Mouse (Mus musculus) myocyte (in vitro differentiated cells): ENCODE data around the gene Cyb561. TPM values are rescaled to one million over a fixed set of nuclear protein-coding genes. Genes with fewer than 3 reads are reported as not detected.

Source experiments
- H3K27me3 ChIP-seq: one replicate; pipeline ENCODE4 v1.6.1; 2011; ENCODE audit not compliant: control insufficient read depth, insufficient read depth, insufficient read length
- H3K36me3 ChIP-seq: one replicate; pipeline ENCODE4 v1.6.1; 2011; ENCODE audit not compliant: control insufficient read depth, insufficient read depth
- H3K4me2 ChIP-seq: one replicate; pipeline ENCODE4 v1.6.1; 2011; ENCODE audit warnings: low read depth, control low read depth
- H3K4me3 ChIP-seq: one replicate; pipeline ENCODE4 v1.5.1; 2011; ENCODE audit warnings: mild to moderate bottlenecking, control low read depth, moderate library complexity
- H3K79me2 ChIP-seq: one replicate; pipeline ENCODE4 v1.6.1; 2011; ENCODE audit not compliant: control insufficient read depth, insufficient read depth
- H3ac ChIP-seq: one replicate; pipeline ENCODE4 v1.6.1; 2011; ENCODE audit not compliant: control insufficient read depth, insufficient read length
- CEBPB ChIP-seq: IDR thresholded peaks from 2 replicates; pipeline ENCODE4 v1.6.1; 2011; ENCODE audit warnings: mild to moderate bottlenecking, moderate library complexity; ENCODE audit not compliant: poor library complexity, insufficient read depth, severe bottlenecking
- E2F4 ChIP-seq: IDR thresholded peaks from one replicate; pipeline ENCODE4 v1.6.1; 2011; ENCODE audit warnings: mild to moderate bottlenecking, control low read depth, moderate library complexity; ENCODE audit not compliant: insufficient read depth
- MAX ChIP-seq: IDR thresholded peaks from one replicate; pipeline ENCODE4 v1.6.1; 2011; ENCODE audit warnings: low read depth, mild to moderate bottlenecking, control low read depth
- MYOD1 ChIP-seq, 3 experiments: IDR thresholded peaks; one replicate each; pipeline ENCODE4 v1.6.1; 2011; ENCODE audit warnings: control low read depth in 2 of 3, low read depth in 2 of 3, mild to moderate bottlenecking in 2 of 3, moderate library complexity in 1 of 3; ENCODE audit not compliant: insufficient read length in 2 of 3, control insufficient read depth in 1 of 3
- MYOG ChIP-seq, 3 experiments: IDR thresholded peaks; one replicate each; pipeline ENCODE4 v1.6.1; 2011; ENCODE audit warnings: control low read depth in 2 of 3, low read depth in 2 of 3, mild to moderate bottlenecking in 2 of 3; ENCODE audit not compliant: insufficient read length in 2 of 3, control insufficient read depth in 1 of 3, insufficient read depth in 1 of 3
- POLR2A ChIP-seq: IDR thresholded peaks from one replicate; pipeline ENCODE4 v1.6.1; 2011; ENCODE audit warnings: low read depth, mild to moderate bottlenecking, control low read depth, moderate library complexity; ENCODE audit not compliant: insufficient read length
- POLR2AphosphoS2 ChIP-seq: IDR thresholded peaks from one replicate; pipeline ENCODE4 v1.6.1; 2011; ENCODE audit warnings: low read depth, control low read depth; ENCODE audit not compliant: insufficient read length
- REST ChIP-seq: IDR thresholded peaks from one replicate; pipeline ENCODE4 v1.6.1; 2011; ENCODE audit warnings: mild to moderate bottlenecking, control low read depth, moderate library complexity; ENCODE audit not compliant: insufficient read depth, insufficient read length
- SRF ChIP-seq: IDR thresholded peaks from one replicate; pipeline ENCODE4 v1.6.1; 2011; ENCODE audit warnings: low read depth; ENCODE audit not compliant: control insufficient read depth, insufficient read length
- TCF12 ChIP-seq: IDR thresholded peaks from one replicate; pipeline ENCODE4 v1.6.1; 2011; ENCODE audit warnings: mild to moderate bottlenecking, control low read depth; ENCODE audit not compliant: poor library complexity, insufficient read depth, severe bottlenecking
- TCF3 ChIP-seq: IDR thresholded peaks from one replicate; pipeline ENCODE4 v1.6.1; 2011; ENCODE audit warnings: low read depth, control low read depth; ENCODE audit not compliant: insufficient read length
- USF1 ChIP-seq: IDR thresholded peaks from one replicate; pipeline ENCODE4 v1.6.1; 2011; ENCODE audit warnings: low read depth, mild to moderate bottlenecking, control low read depth, moderate library complexity
- polyA plus RNA-seq: library from polyadenylated mRNA; unstranded; fragments of >200 nt; fragmentation: generic; extraction: Trizol; gene quantifications from one replicate; pipeline ENCODE4 v1.2.1, GENCODE M21; 2012; ENCODE audit warnings: missing spikeins

Gene Cyb561
- polyA plus RNA-seq, 1 experiment, result 1.5 TPM

DNA sequence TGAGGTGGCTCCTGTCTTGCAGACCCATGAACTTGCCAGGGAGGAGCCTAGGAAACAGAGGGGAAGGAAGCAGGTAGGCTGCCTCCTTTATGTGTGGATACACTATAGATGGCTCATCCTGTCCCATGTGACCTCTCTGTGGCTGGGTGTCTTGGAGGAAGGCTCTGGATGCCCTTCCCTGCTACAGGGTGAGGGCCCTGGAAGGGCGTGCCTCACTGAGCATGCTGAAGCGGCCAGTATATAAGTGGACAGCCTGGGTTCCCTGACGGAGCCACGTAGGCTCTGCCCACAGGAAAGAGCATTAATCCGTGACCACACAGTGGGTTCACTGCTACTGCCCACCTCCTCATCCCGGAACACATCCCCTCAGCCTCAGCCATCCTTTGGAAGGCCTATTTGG is 36.3 kb upstream of the Cyb561 start:
- Histone ChIP-seq H3K4me2 (no peak overlapping the region), H3ac (no peak overlapping the region), H3K79me2 (no peaks in the 10 kb centered on the region), H3K4me3 (no peak overlapping the region), H3K27me3 (peaks cover 30% of the 10 kb centered on the region), H3K36me3 (no peaks in the 10 kb centered on the region)
- TF ChIP-seq REST (no peak), CEBPB (no peak), TCF3 (no peak), MYOG (IDR thresholded peaks at IDR 0.05; ENCODE audit: control insufficient read depth in 1 of 3, insufficient read depth in 1 of 3, insufficient read length in 2 of 3, low read depth in 2 of 3) (no peak), MAX (no peak), TCF12 (no peak), SRF (no peak), MYOD1 (IDR thresholded peaks at IDR 0.05; ENCODE audit: control insufficient read depth in 1 of 3, insufficient read length in 2 of 3, low read depth in 2 of 3) (no peak), POLR2AphosphoS2 (no peak), POLR2A (no peak)

DNA sequence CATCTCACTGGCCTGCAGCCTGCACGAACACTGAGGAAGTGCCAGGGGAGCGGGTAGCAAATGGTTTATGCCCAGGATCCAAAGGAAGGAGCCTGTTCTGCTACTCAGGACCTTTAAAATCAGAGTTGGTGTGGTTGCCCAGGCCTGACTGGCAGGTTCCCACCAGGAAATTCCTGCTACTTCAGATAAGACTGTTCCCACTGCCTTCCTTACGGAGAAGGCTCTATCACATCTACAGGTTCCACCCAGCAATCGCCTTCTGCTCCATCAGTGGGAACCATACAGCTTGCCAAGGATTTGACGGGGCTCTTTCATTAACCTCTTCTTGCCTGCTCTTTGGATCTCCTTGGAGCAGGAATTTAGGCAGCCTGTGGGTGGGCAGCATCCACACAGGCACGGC is 34.3 kb upstream of the Cyb561 start:
- H3K4me3 ChIP-seq, result no peak overlapping the region
- no peaks in the 10 kb centered on the region for H3K79me2 ChIP-seq
- H3K27me3 ChIP-seq, result peaks cover 21% of the 10 kb centered on the region
- TF ChIP-seq CEBPB, result no peak
- no peak for TF ChIP-seq POLR2A
- no peak for TF ChIP-seq REST
- no peak for TF ChIP-seq MYOG (IDR thresholded peaks at IDR 0.05; ENCODE audit: control insufficient read depth in 1 of 3, insufficient read depth in 1 of 3, insufficient read length in 2 of 3, low read depth in 2 of 3)
- no peak for TF ChIP-seq E2F4
- TF ChIP-seq MAX, result no peak
- no peak for TF ChIP-seq USF1
- TF ChIP-seq TCF12, result no peak
- H3K36me3 ChIP-seq, result no peaks in the 10 kb centered on the region
- no peak overlapping the region for H3K4me2 ChIP-seq
- no peak overlapping the region for H3ac ChIP-seq

DNA sequence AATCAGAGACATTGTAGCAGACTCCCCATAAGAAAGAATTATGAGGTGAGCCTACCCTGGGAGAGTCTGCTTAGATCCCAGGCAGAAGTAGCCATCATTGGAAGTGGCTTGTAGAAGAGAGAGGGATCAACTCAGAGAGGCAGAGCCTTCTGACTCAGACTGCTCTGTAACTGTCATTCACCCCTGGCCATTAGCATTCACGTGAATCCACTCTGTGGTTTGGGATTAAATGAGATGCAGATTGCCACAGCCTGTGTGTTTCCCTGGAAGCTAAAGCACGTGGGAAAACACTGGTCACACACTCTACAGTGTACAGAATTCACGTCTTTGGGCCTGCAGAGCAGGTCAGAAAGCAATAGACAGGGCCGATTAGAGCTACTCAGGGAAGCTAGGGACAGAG is 31.3 kb upstream of the Cyb561 start:
- no peak overlapping the region for H3K4me2 ChIP-seq
- H3K4me3 ChIP-seq, result no peak overlapping the region
- H3K27me3 ChIP-seq, result peaks cover 11% of the 10 kb centered on the region
- H3ac ChIP-seq, result no peak overlapping the region
- H3K36me3 ChIP-seq, result no peaks in the 10 kb centered on the region
- TF ChIP-seq POLR2A (no peak), REST (no peak), TCF3 (no peak), MYOD1 (IDR thresholded peaks at IDR 0.05; ENCODE audit: control insufficient read depth in 1 of 3, insufficient read length in 2 of 3, low read depth in 2 of 3) (no peak), MAX (no peak), SRF (no peak), POLR2AphosphoS2 (no peak), MYOG (IDR thresholded peaks at IDR 0.05; ENCODE audit: control insufficient read depth in 1 of 3, insufficient read depth in 1 of 3, insufficient read length in 2 of 3, low read depth in 2 of 3) (no peak), USF1 (no peak), TCF12 (no peak), E2F4 (no peak), CEBPB (no peak)
- H3K79me2 ChIP-seq, result no peaks in the 10 kb centered on the region

DNA sequence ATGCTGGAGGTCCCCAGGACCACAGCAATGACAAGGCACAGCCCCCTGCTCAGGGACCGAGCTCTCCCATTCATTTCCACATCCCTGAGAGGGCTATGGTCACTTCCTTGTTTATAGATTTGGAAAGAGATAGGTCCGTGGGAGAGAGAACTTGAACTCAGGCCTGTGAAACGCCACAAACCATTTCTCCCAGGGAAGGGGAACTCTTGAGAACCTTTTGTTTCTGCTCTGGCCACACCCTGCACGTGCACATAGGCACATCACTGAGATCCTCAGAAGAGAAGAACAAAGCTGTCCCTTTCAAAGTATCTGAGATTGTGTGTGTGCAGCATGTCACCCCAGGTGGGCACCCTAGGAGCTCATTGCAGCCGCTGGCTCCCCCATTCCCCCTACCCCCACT is 25.5 kb upstream of the Cyb561 start:
- no peaks in the 10 kb centered on the region for H3K36me3 ChIP-seq
- H3K79me2 ChIP-seq, result no peaks in the 10 kb centered on the region
- no peak overlapping the region for H3K4me2 ChIP-seq
- peaks cover 11% of the 10 kb centered on the region for H3K27me3 ChIP-seq
- TF ChIP-seq CEBPB, result no peak
- no peak for TF ChIP-seq MYOD1 (IDR thresholded peaks at IDR 0.05; ENCODE audit: control insufficient read depth in 1 of 3, insufficient read length in 2 of 3, low read depth in 2 of 3)
- no peak for TF ChIP-seq SRF
- no peak for TF ChIP-seq POLR2AphosphoS2
- TF ChIP-seq POLR2A, result no peak
- no peak for TF ChIP-seq MAX
- TF ChIP-seq USF1, result no peak
- no peak for TF ChIP-seq E2F4
- TF ChIP-seq MYOG (IDR thresholded peaks at IDR 0.05; ENCODE audit: control insufficient read depth in 1 of 3, insufficient read depth in 1 of 3, insufficient read length in 2 of 3, low read depth in 2 of 3), result no peak
- no peak for TF ChIP-seq TCF3
- TF ChIP-seq TCF12, result no peak
- no peak for TF ChIP-seq REST
- H3K4me3 ChIP-seq, result no peak overlapping the region
- no peak overlapping the region for H3ac ChIP-seq

DNA sequence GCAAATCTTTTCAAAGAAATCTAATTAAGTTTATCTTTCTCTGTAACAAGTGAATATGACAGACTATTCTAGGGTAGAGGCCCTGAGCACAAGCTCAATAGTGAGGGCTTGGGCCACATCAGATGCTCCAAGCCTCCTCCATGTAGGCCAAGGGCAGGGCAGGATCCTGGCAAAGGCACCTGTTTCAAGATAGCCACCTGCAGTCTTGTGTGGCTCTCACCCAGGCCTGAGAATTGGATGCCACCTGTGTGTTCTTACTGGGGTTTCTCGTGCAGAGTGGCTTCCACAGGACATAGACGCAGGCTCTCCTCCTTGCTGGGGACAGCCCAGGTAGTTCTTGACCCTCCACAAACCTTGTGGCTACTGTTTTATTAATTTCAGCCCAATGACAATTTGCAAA is 25.1 kb upstream of the Cyb561 start:
- no peak overlapping the region for H3ac ChIP-seq
- TF ChIP-seq TCF12 (no peak), SRF (no peak), POLR2AphosphoS2 (no peak), POLR2A (no peak), REST (no peak), USF1 (no peak), MYOD1 (IDR thresholded peaks at IDR 0.05; ENCODE audit: control insufficient read depth in 1 of 3, insufficient read length in 2 of 3, low read depth in 2 of 3) (no peak), E2F4 (no peak), TCF3 (no peak), MAX (no peak), MYOG (IDR thresholded peaks at IDR 0.05; ENCODE audit: control insufficient read depth in 1 of 3, insufficient read depth in 1 of 3, insufficient read length in 2 of 3, low read depth in 2 of 3) (no peak), CEBPB (no peak)
- H3K4me3 ChIP-seq, result no peak overlapping the region
- no peaks in the 10 kb centered on the region for H3K79me2 ChIP-seq
- H3K27me3 ChIP-seq, result peaks cover 15% of the 10 kb centered on the region
- no peak overlapping the region for H3K4me2 ChIP-seq
- H3K36me3 ChIP-seq, result no peaks in the 10 kb centered on the region
